Mouse (Mus musculus) midbrain, embryonic 11.5 days (tissue): ENCODE results near the gene Atg4d. TPM values are rescaled to one million over a fixed set of nuclear protein-coding genes. Genes with fewer than 3 reads are reported as not detected.
"Not testable (repeated sequence)": the region's sequence is repeated elsewhere in the genome, so short reads cannot be mapped to it uniquely, and the experiment has no call there.

Experiments used
- ATAC-seq: fragments of 200-750 bp; cut with Nextera tagmentation; 2 replicates; pipeline ENCODE4 v1.8.0; 2017; ENCODE audit warnings: moderate TSS enrichment, moderate library complexity; ENCODE audit not compliant: low FRiP score
- DNase-seq: peaks from one replicate; pipeline ENCODE4 v3.0.0; 2015; ENCODE audit warnings: low spot score; ENCODE audit errors: missing footprints
- H3K27ac ChIP-seq: fragments of 300-500 bp; sonication (generic); 2 replicates; pipeline ENCODE4 v1.5.1; 2014; ENCODE audit warnings: low read depth, low read length
- H3K27me3 ChIP-seq: fragments of 300-500 bp; sonication (generic); 2 replicates; pipeline ENCODE4 v1.6.1; 2014; ENCODE audit warnings: mild to moderate bottlenecking, low read length, moderate library complexity, mixed read lengths; ENCODE audit not compliant: control insufficient read depth, insufficient read depth
- H3K36me3 ChIP-seq: fragments of 300-500 bp; sonication (generic); 2 replicates; pipeline ENCODE4 v1.6.1; 2014; ENCODE audit warnings: mild to moderate bottlenecking, low read length, moderate library complexity, mixed read lengths; ENCODE audit not compliant: control insufficient read depth, insufficient read depth
- H3K4me1 ChIP-seq: fragments of 300-500 bp; sonication (generic); 2 replicates; pipeline ENCODE4 v1.6.1; 2014; ENCODE audit warnings: low read length; ENCODE audit not compliant: control insufficient read depth, insufficient read depth
- H3K4me2 ChIP-seq: fragments of 300-500 bp; sonication (generic); 2 replicates; pipeline ENCODE4 v1.6.1; 2014; ENCODE audit warnings: mild to moderate bottlenecking, moderate library complexity
- H3K4me3 ChIP-seq: fragments of 300-500 bp; sonication (generic); 2 replicates; pipeline ENCODE4 v1.5.1; 2014; ENCODE audit warnings: low read depth, low read length
- H3K9ac ChIP-seq: fragments of 300-500 bp; sonication (generic); 2 replicates; pipeline ENCODE4 v1.6.1; 2014; ENCODE audit warnings: low read length
- H3K9me3 ChIP-seq: fragments of 300-500 bp; sonication (generic); 2 replicates; pipeline ENCODE4 v1.6.1; 2016; ENCODE audit warnings: low read length; ENCODE audit not compliant: control insufficient read depth
- WGBS: fragments of 180-500 bp; shearing (Covaris S2); extraction: QIAGEN DNeasy Blood & Tissue Kit; methylation state at CpG from one replicate; pipeline ENCODE4 v1.1.7; 2014; 5-methylcytosine and 5-hydroxymethylcytosine counted together
- polyA plus RNA-seq: library from polyadenylated mRNA; unstranded; fragments of >200 nt; fragmentation: Nextera tagmentation; extraction: Ambion mirVana; gene quantifications from 2 replicates; pipeline ENCODE4 v1.2.1, GENCODE M21; 2014

The Atg4d gene
- polyA plus RNA-seq, 1 experiment from 2014 or later, result 45.8 TPM

GRCm38 (mm10) chr9:21246342-21246741 is 18.8 kb upstream of the Atg4d start:
- no peak overlapping the region for H3K4me2 ChIP-seq
- peaks cover 7% of the 10 kb centered on the region; the same call in 1 of the 2 replicates for H3K4me1 ChIP-seq
- no peak overlapping the region for H3K27ac ChIP-seq
- H3K27me3 ChIP-seq, result peaks cover 81% of the 10 kb centered on the region
- no peak overlapping the region for H3K9ac ChIP-seq
- no peaks in the 10 kb centered on the region; the same call in 1 of the 2 replicates for H3K9me3 ChIP-seq
- ATAC-seq, result no peak
- H3K36me3 ChIP-seq, result no peaks in the 10 kb centered on the region
- H3K4me3 ChIP-seq, result no peak overlapping the region
- DNase-seq, result no peak
- WGBS, result 67% methylated on average over 1 of the region's 1 CpGs

GRCm38 (mm10) chr9:21248326-21248725 is 16.8 kb upstream of the Atg4d start, which contains the start of gene S1pr5:
Gene S1pr5 (minus strand): TSS chr9:21248443.
- Histone ChIP-seq H3K4me3 (no peak within 1 kb of the TSS), H3K4me2 (peak within 1 kb of the TSS; percentile 17; the same call in 1 of the 2 replicates), H3K27me3 (peaks cover 73% of the 10 kb centered on the region), H3K9ac (no peak within 1 kb of the TSS), H3K9me3 (no peaks in the 10 kb centered on the region), H3K36me3 (no peaks in the 10 kb centered on the region), H3K4me1 (peaks cover 7% of the 10 kb centered on the region; the same call in 1 of the 2 replicates), H3K27ac (no peak within 1 kb of the TSS)
- 3% methylated on average over 22 of the region's 30 CpGs for WGBS
- DNase-seq, result no peak
- ATAC-seq, result no peak

GRCm38 (mm10) chr9:21249629-21250508 is 15.2 kb upstream of the Atg4d start:
- Histone ChIP-seq H3K27me3 (peaks cover 57% of the 10 kb centered on the region), H3K4me1 (peaks cover 2% of the 10 kb centered on the region; the same call in 1 of the 2 replicates), H3K27ac (no peak overlapping the region), H3K9me3 (no peaks in the 10 kb centered on the region), H3K4me2 (no peak overlapping the region), H3K9ac (no peak overlapping the region), H3K36me3 (no peaks in the 10 kb centered on the region), H3K4me3 (no peak overlapping the region)
- ATAC-seq (no peak), DNase-seq (no peak)
- 38% methylated on average over 17 of the region's 17 CpGs for WGBS

- DNase-seq (no peak), ATAC-seq (no peak)
- no peaks in the 10 kb centered on the region for H3K9me3 ChIP-seq
- peaks cover 51% of the 10 kb centered on the region for H3K27me3 ChIP-seq
- no peaks in the 10 kb centered on the region for H3K4me1 ChIP-seq
- H3K27ac ChIP-seq, result no peak overlapping the region
- no peaks in the 10 kb centered on the region for H3K36me3 ChIP-seq
- WGBS, result 60% methylated on average over 2 of the region's 2 CpGs
- H3K9ac ChIP-seq, result no peak overlapping the region
- H3K4me2 ChIP-seq, result no peak overlapping the region
- no peak overlapping the region for H3K4me3 ChIP-seq
Observed at GRCm38 (mm10) chr9:21250509-21250908, 14.6 kb upstream of the Atg4d start.

GRCm38 (mm10) chr9:21251116-21251735 is 13.9 kb upstream of the Atg4d start:
- WGBS, result 68% methylated on average over 13 of the region's 13 CpGs
- no peaks in the 10 kb centered on the region for H3K4me1 ChIP-seq
- no peaks in the 10 kb centered on the region for H3K9me3 ChIP-seq
- H3K27me3 ChIP-seq, result peaks cover 44% of the 10 kb centered on the region
- DNase-seq, result no peak
- ATAC-seq, result no peak
- no peak overlapping the region for H3K4me3 ChIP-seq
- no peak overlapping the region for H3K4me2 ChIP-seq
- no peak overlapping the region for H3K9ac ChIP-seq
- H3K36me3 ChIP-seq, result no peaks in the 10 kb centered on the region
- no peak overlapping the region for H3K27ac ChIP-seq

GRCm38 (mm10) chr9:21254690-21255089 is 10.4 kb upstream of the Atg4d start:
- no peak overlapping the region for H3K4me2 ChIP-seq

GRCm38 (mm10) chr9:21256349-21256748 is 8.7 kb upstream of the Atg4d start:
- WGBS, result 86% methylated on average over 4 of the region's 4 CpGs

More at GRCm38 (mm10) chr9:21254690-21255089, 10.4 kb upstream of the Atg4d start:
- DNase-seq (no peak), ATAC-seq (no peak)
- Histone ChIP-seq H3K9me3 (no peaks in the 10 kb centered on the region), H3K27ac (no peak overlapping the region), H3K27me3 (peaks cover 15% of the 10 kb centered on the region), H3K36me3 (no peaks in the 10 kb centered on the region), H3K4me3 (no peak overlapping the region), H3K9ac (no peak overlapping the region), H3K4me1 (no peaks in the 10 kb centered on the region)

GRCm38 (mm10) chr9:21260491-21261040 is 4.5 kb upstream of the Atg4d start:
- Histone ChIP-seq H3K4me3 (no peak overlapping the region), H3K4me1 (peaks cover 3% of the 10 kb centered on the region), H3K9ac (no peak overlapping the region), H3K36me3 (no peaks in the 10 kb centered on the region), H3K27ac (no peak overlapping the region), H3K4me2 (no peak overlapping the region), H3K9me3 (no peaks in the 10 kb centered on the region), H3K27me3 (no peaks in the 10 kb centered on the region)
- ATAC-seq (no peak), DNase-seq (no peak)
- 82% methylated on average over 6 of the region's 6 CpGs for WGBS

More at GRCm38 (mm10) chr9:21256349-21256748, 8.7 kb upstream of the Atg4d start:
- not testable (repeated sequence) for H3K27ac ChIP-seq, H3K9me3 ChIP-seq, H3K4me3 ChIP-seq, H3K4me2 ChIP-seq, ATAC-seq, H3K9ac ChIP-seq, H3K36me3 ChIP-seq, H3K4me1 ChIP-seq, H3K27me3 ChIP-seq, DNase-seq

GRCm38 (mm10) chr9:21261831-21262230 is 3.3 kb upstream of the Atg4d start:
- Histone ChIP-seq H3K4me2 (no peak overlapping the region), H3K4me3 (no peak overlapping the region), H3K27me3 (no peaks in the 10 kb centered on the region), H3K4me1 (peaks cover 16% of the 10 kb centered on the region), H3K27ac (no peak overlapping the region), H3K36me3 (no peaks in the 10 kb centered on the region), H3K9me3 (no peaks in the 10 kb centered on the region), H3K9ac (no peak overlapping the region)
- ATAC-seq (no peak), DNase-seq (no peak)
- WGBS, result 58% methylated on average over 2 of the region's 2 CpGs
